Mouse (Mus musculus): Measurements from ENCODE around the gene Lrrc29. TPM values are rescaled to one million over a fixed set of nuclear protein-coding genes. Genes with fewer than 3 reads are reported as not detected.
A peak's percentile ranks its signal among the peaks of the same experiment; 100 is the strongest.
"Not testable (repeated sequence)": the region's sequence is repeated elsewhere in the genome, so short reads cannot be mapped to it uniquely, and the experiment has no call there.

Gene Lrrc29
- polyA plus RNA-seq, 1 experiment: 13.1 TPM

- Histone ChIP-seq H3K4me1 (replicated peaks; ENCODE audit: control insufficient read depth, insufficient read depth, low read length) (peaks cover 36% of the 10 kb centered on the region), H3K27ac (ENCODE audit: control insufficient read depth, insufficient read depth, low read length) (no peak overlapping the region), H3K27me3 (ENCODE audit: control insufficient read depth, insufficient read depth, low read length) (no peaks in the 10 kb centered on the region), H3K36me3 (ENCODE audit: control insufficient read depth, insufficient read depth, low read length) (no peaks in the 10 kb centered on the region), H3K4me3 (ENCODE audit: control insufficient read depth, insufficient read depth, low read length) (no peak overlapping the region)
- TF ChIP-seq POLR2A (IDR thresholded peaks at IDR 0.05; ENCODE audit: control insufficient read depth, extremely low read depth, insufficient read depth, low read length, poor library complexity) (no peak), CTCF (IDR thresholded peaks at IDR 0.05; ENCODE audit: borderline replicate concordance, control insufficient read depth, extremely low read depth, insufficient read depth, low read length, poor library complexity) (no peak)
- 94% methylated on average over 19 of the region's 19 CpGs for whole genome bisulfite sequencing
- DNase-seq: no peak
These were observed 32.7 kb downstream of the Lrrc29 start for GRCm38 (mm10) chr8:105293405-105293804.

GRCm38 (mm10) chr8:105292471-105292870 is 33.6 kb downstream of the Lrrc29 start:
- 97% methylated on average over 7 of the region's 7 CpGs for WGBS
- TF ChIP-seq POLR2A (IDR thresholded peaks at IDR 0.05; ENCODE audit: control insufficient read depth, extremely low read depth, insufficient read depth, low read length, poor library complexity): no peak
- TF ChIP-seq CTCF (IDR thresholded peaks at IDR 0.05; ENCODE audit: borderline replicate concordance, control insufficient read depth, extremely low read depth, insufficient read depth, low read length, poor library complexity): no peak
- Histone ChIP-seq H3K27me3 (ENCODE audit: control insufficient read depth, insufficient read depth, low read length) (no peaks in the 10 kb centered on the region), H3K4me3 (ENCODE audit: control insufficient read depth, insufficient read depth, low read length) (no peak overlapping the region), H3K4me1 (replicated peaks; ENCODE audit: control insufficient read depth, insufficient read depth, low read length) (peaks cover 33% of the 10 kb centered on the region), H3K27ac (ENCODE audit: control insufficient read depth, insufficient read depth, low read length) (no peak overlapping the region), H3K36me3 (ENCODE audit: control insufficient read depth, insufficient read depth, low read length) (no peaks in the 10 kb centered on the region)
- no peak for DNase-seq

- not testable (repeated sequence) for H3K4me3 ChIP-seq (ENCODE audit: control insufficient read depth, insufficient read depth, low read length); H3K27ac ChIP-seq (ENCODE audit: control insufficient read depth, insufficient read depth, low read length); H3K36me3 ChIP-seq (ENCODE audit: control insufficient read depth, insufficient read depth, low read length); H3K27me3 ChIP-seq (ENCODE audit: control insufficient read depth, insufficient read depth, low read length); DNase-seq
- H3K4me1 ChIP-seq (replicated peaks; ENCODE audit: control insufficient read depth, insufficient read depth, low read length): peaks cover 33% of the 10 kb centered on the region
- WGBS: 71% methylated on average over 3 of the region's 3 CpGs
These were observed 34.3 kb downstream of the Lrrc29 start for GRCm38 (mm10) chr8:105291802-105292201.

- not testable (repeated sequence) for H3K4me3 ChIP-seq (ENCODE audit: control insufficient read depth, insufficient read depth, low read length); H3K27me3 ChIP-seq (ENCODE audit: control insufficient read depth, insufficient read depth, low read length); H3K27ac ChIP-seq (ENCODE audit: control insufficient read depth, insufficient read depth, low read length); DNase-seq; H3K36me3 ChIP-seq (ENCODE audit: control insufficient read depth, insufficient read depth, low read length)
- H3K4me1 ChIP-seq (replicated peaks; ENCODE audit: control insufficient read depth, insufficient read depth, low read length): peaks cover 30% of the 10 kb centered on the region
- WGBS: 92% methylated on average over 8 of the region's 8 CpGs
These were observed 34.7 kb downstream of the Lrrc29 start for GRCm38 (mm10) chr8:105291364-105291763.

GRCm38 (mm10) chr8:105290554-105291314 is 35.3 kb downstream of the Lrrc29 start:
- peak; percentile 91 for DNase-seq
- H3K27me3 ChIP-seq (ENCODE audit: control insufficient read depth, insufficient read depth, low read length): no peaks in the 10 kb centered on the region
- no peak overlapping the region for H3K4me3 ChIP-seq (ENCODE audit: control insufficient read depth, insufficient read depth, low read length)
- no peaks in the 10 kb centered on the region for H3K36me3 ChIP-seq (ENCODE audit: control insufficient read depth, insufficient read depth, low read length)
- peak; percentile 94 for TF ChIP-seq CTCF (IDR thresholded peaks at IDR 0.05; ENCODE audit: borderline replicate concordance, control insufficient read depth, extremely low read depth, insufficient read depth, low read length, poor library complexity)
- TF ChIP-seq POLR2A (IDR thresholded peaks at IDR 0.05; ENCODE audit: control insufficient read depth, extremely low read depth, insufficient read depth, low read length, poor library complexity): 0 out of 2 replicates have a peak, but pooled peaks have one; percentile 19
- H3K4me1 ChIP-seq (replicated peaks; ENCODE audit: control insufficient read depth, insufficient read depth, low read length): peaks cover 25% of the 10 kb centered on the region
- WGBS: 30% methylated on average over 31 of the region's 31 CpGs
- no peak overlapping the region for H3K27ac ChIP-seq (ENCODE audit: control insufficient read depth, insufficient read depth, low read length)

GRCm38 (mm10) chr8:105289805-105290460 is 36.1 kb downstream of the Lrrc29 start, which contains the start of gene 4931428F04Rik:
Gene 4931428F04Rik (minus strand): TSS chr8:105289864.
- H3K27me3 ChIP-seq (ENCODE audit: control insufficient read depth, insufficient read depth, low read length): no peaks in the 10 kb centered on the region
- H3K36me3 ChIP-seq (ENCODE audit: control insufficient read depth, insufficient read depth, low read length): no peaks in the 10 kb centered on the region
- peak within 1 kb of the TSS; percentile 52; the same call in 1 of the 2 replicates for H3K27ac ChIP-seq (ENCODE audit: control insufficient read depth, insufficient read depth, low read length)
- H3K4me3 ChIP-seq (ENCODE audit: control insufficient read depth, insufficient read depth, low read length): peak within 1 kb of the TSS; percentile 77
- 8% methylated on average over 43 of the region's 43 CpGs for WGBS
- peaks cover 17% of the 10 kb centered on the region for H3K4me1 ChIP-seq (replicated peaks; ENCODE audit: control insufficient read depth, insufficient read depth, low read length)
- TF ChIP-seq CTCF (IDR thresholded peaks at IDR 0.05; ENCODE audit: borderline replicate concordance, control insufficient read depth, extremely low read depth, insufficient read depth, low read length, poor library complexity) (no peak), POLR2A (IDR thresholded peaks at IDR 0.05; ENCODE audit: control insufficient read depth, extremely low read depth, insufficient read depth, low read length, poor library complexity) (no peak)
- peak; percentile 66 for DNase-seq

All from thymus, adult 2 months (tissue).